Mouse (Mus musculus) lung, adult 2 months (tissue): ENCODE data around the gene AC131692.1.

Experiments
- CTCF ChIP-seq: fragments of 200-500 bp; IDR thresholded peaks from 2 replicates; pipeline ENCODE4 v1.5.1; 2011; ENCODE audit warnings: mild to moderate bottlenecking, low read length, control low read depth; ENCODE audit not compliant: insufficient read depth
- POLR2A ChIP-seq: fragments of 200-500 bp; IDR thresholded peaks from 2 replicates; pipeline ENCODE4 v1.6.1; 2011; ENCODE audit warnings: low read depth, mild to moderate bottlenecking, control low read depth, low read length, borderline replicate concordance; ENCODE audit errors: extremely low read depth

DNA sequence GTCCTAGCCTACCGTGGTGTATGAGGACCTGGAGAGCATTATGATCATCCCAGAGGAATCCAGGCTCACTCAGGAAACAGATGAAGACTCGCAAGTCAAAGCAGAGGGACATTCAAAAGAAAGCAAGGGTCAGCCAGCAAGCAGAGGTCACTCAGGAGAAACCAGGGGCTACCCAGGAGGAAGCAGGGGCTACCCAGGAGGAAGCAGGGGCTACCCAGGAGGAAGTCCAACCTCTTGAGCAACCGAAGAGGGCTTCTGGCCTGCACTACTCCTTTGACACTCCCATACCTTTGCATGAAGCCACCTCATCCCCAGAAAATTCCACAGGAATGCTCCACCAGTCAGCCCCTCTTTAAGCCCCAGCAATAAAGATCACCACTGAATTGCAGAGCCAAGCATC, 3.6 kb downstream of the AC131692.1 start:
- TF ChIP-seq POLR2A (no peak), CTCF (no peak)
